Mouse (Mus musculus) forebrain, embryonic 12.5 days (tissue): ENCODE data around the gene Wrnip1. TPM values are rescaled to one million over a fixed set of nuclear protein-coding genes. Genes with fewer than 3 reads are reported as not detected.
A peak's percentile ranks its signal among the peaks of the same experiment; 100 is the strongest.
"Not testable (repeated sequence)": the region's sequence is repeated elsewhere in the genome, so short reads cannot be mapped to it uniquely, and the experiment has no call there.

Experiments
- ATAC-seq: fragments of 200-750 bp; cut with Nextera tagmentation; 2 replicates; pipeline ENCODE4 v1.8.0; 2017; ENCODE audit warnings: moderate TSS enrichment; ENCODE audit not compliant: low FRiP score
- H3K27ac ChIP-seq: fragments of 300-500 bp; sonication (generic); 2 replicates; pipeline ENCODE4 v1.5.1; 2016; ENCODE audit warnings: mild to moderate bottlenecking
- H3K27me3 ChIP-seq: fragments of 300-500 bp; sonication (generic); 2 replicates; pipeline ENCODE4 v1.6.1; 2016; ENCODE audit warnings: mild to moderate bottlenecking
- H3K36me3 ChIP-seq: fragments of 300-500 bp; sonication (generic); replicated peaks from 2 replicates; pipeline ENCODE4 v1.6.1; 2016; ENCODE audit warnings: mild to moderate bottlenecking
- H3K4me1 ChIP-seq: fragments of 300-500 bp; sonication (generic); 2 replicates; pipeline ENCODE4 v1.6.1; 2016
- H3K4me2 ChIP-seq: fragments of 300-500 bp; sonication (generic); 2 replicates; pipeline ENCODE4 v1.6.1; 2016; ENCODE audit warnings: mild to moderate bottlenecking, moderate library complexity
- H3K4me3 ChIP-seq: fragments of 300-500 bp; sonication (generic); replicated peaks from 2 replicates; pipeline ENCODE4 v1.5.1; 2016; ENCODE audit warnings: mild to moderate bottlenecking
- H3K9ac ChIP-seq: fragments of 300-500 bp; sonication (generic); 2 replicates; pipeline ENCODE4 v1.6.1; 2016; ENCODE audit warnings: mild to moderate bottlenecking
- H3K9me3 ChIP-seq: fragments of 300-500 bp; sonication (generic); 2 replicates; pipeline ENCODE4 v1.6.1; 2016
- WGBS: fragments of 180-500 bp; shearing (Covaris S2); methylation state at CpG from one replicate; pipeline ENCODE4 v1.1.7; 2016; 5-methylcytosine and 5-hydroxymethylcytosine counted together
- polyA plus RNA-seq: library from polyadenylated mRNA; unstranded; fragments of >200 nt; fragmentation: Nextera tagmentation; extraction: Ambion mirVana; gene quantifications from 2 replicates; pipeline ENCODE4 v1.2.1, GENCODE M21; 2016

The Wrnip1 gene
- polyA plus RNA-seq, 1 experiment from 2014 or later, result 30.4 TPM

DNA sequence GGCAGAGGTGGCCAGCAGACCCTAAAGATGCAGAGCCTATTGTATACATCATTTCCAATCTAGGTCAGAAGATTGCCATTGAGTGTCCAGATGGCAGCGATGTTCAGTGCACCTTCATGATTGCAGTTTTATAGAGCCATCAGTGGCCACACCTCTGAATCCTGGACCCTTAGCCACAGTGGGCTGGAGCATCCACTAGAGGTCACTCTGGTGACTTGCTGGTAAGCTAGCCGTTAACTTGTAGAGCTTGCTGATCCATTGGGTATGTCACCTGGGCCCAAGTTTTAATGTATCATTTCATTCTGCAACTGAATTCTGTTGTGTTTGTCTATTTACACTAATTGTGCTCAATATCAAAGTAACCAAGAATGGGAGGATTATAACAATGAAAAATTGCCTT is 63.8 kb downstream of the Wrnip1 start:
- WGBS, result 74% methylated on average over 2 of the region's 2 CpGs
- no peak overlapping the region for H3K27ac ChIP-seq
- H3K9me3 ChIP-seq, result no peaks in the 10 kb centered on the region
- no peak overlapping the region for H3K4me3 ChIP-seq
- no peaks in the 10 kb centered on the region for H3K36me3 ChIP-seq
- H3K27me3 ChIP-seq, result no peaks in the 10 kb centered on the region
- peaks cover 3% of the 10 kb centered on the region; the same call in 1 of the 2 replicates for H3K4me1 ChIP-seq
- ATAC-seq, result no peak
- no peak overlapping the region for H3K9ac ChIP-seq
- no peak overlapping the region for H3K4me2 ChIP-seq

DNA sequence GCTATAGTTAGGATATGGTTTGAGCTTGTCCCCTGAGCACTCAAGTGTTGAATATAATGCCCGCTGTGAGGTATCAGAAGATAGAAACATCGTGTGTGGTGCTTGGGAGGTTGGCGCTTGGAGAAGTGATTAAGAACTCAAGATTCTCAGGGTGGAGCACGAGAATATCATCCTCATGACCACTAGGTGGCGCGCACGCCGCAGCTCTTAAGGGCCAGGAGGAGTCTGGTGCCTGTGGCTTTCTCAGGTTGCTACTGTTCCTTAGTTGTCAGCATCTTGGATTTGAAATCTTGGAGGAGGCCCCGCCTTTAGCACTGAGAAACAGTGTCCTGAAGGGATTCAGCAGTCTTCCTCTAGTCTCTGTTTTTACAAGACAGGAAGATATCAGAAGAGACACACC is 64.6 kb downstream of the Wrnip1 start:
- Histone ChIP-seq H3K9me3 (no peaks in the 10 kb centered on the region), H3K9ac (no peak overlapping the region), H3K4me3 (no peak overlapping the region), H3K4me1 (peaks cover 3% of the 10 kb centered on the region; the same call in 1 of the 2 replicates), H3K36me3 (no peaks in the 10 kb centered on the region), H3K27ac (no peak overlapping the region), H3K4me2 (no peak overlapping the region), H3K27me3 (no peaks in the 10 kb centered on the region)
- peak; percentile 73; the same call in 1 of the 2 replicates for ATAC-seq
- WGBS, result 9% methylated on average over 9 of the region's 9 CpGs

DNA sequence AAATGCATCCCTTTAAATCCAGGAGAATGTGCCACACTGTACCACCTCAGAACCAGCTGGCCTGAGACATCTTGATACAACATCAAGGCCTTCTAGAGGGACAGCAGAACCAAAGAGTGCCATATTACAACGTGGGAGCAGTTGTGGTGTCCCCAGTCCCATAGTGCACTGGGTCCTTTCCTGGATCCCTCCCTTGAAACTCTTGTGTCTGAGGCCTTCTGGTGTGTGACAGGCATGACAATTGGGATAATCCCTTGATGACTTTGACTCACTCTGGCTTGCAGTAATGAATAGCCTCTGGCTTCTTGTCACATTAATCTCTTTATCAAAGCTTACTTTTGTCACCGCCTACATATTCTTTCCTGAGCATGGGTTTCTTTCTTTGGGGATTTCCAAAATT is 65.2 kb downstream of the Wrnip1 start:
- ATAC-seq, result no peak
- Histone ChIP-seq H3K27me3 (no peaks in the 10 kb centered on the region), H3K27ac (no peak overlapping the region), H3K4me1 (peaks cover 3% of the 10 kb centered on the region; the same call in 1 of the 2 replicates), H3K36me3 (no peaks in the 10 kb centered on the region), H3K4me3 (no peak overlapping the region), H3K9ac (no peak overlapping the region), H3K9me3 (no peaks in the 10 kb centered on the region), H3K4me2 (no peak overlapping the region)
- 30% methylated on average over 2 of the region's 2 CpGs for WGBS

DNA sequence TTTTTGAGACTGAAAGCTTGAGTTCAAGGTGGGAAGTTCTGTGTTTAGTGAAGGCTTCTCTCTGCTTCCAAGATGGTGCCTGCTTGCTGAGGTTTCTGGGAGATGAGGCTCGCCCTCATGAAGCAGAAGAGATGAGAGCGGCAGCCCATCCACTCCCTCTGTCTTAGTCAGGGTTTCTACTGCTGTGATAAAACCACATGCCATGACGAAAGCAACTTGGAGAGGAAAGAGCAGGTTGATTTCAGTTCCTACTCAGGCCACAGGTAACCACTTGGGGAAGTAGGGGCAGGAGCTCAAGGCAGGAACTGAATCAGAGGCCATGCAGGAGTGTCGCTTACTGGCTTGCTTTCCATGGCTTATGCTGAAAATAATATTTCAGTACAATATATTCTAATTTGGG is 66.4 kb downstream of the Wrnip1 start:
- not testable (repeated sequence) for H3K4me2 ChIP-seq, H3K9ac ChIP-seq, H3K4me3 ChIP-seq, H3K27me3 ChIP-seq, H3K36me3 ChIP-seq, H3K9me3 ChIP-seq, ATAC-seq, H3K27ac ChIP-seq, H3K4me1 ChIP-seq
- WGBS, result 94% methylated on average over 4 of the region's 4 CpGs

DNA sequence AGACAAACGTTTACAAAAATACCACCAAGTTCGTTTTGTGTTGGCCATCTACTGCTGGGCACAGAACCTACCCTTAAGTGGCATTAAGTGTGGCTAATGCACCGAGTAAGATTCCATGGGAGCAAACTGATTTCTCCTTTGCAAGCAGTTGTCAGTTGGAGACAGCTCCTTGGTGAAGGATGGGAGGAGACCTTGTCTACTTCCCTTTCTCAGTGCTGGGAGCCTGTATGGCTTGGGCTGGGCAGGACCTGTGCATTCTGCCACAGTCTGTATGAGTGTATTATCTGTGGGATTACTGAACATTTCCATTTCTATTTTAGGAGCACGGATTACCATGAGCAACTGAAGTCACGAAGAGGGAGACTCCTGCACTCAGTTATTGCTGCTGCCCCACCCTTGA is 67.0 kb downstream of the Wrnip1 start:
- Histone ChIP-seq H3K27me3 (no peaks in the 10 kb centered on the region), H3K4me3 (no peak overlapping the region), H3K27ac (no peak overlapping the region), H3K4me1 (peaks cover 3% of the 10 kb centered on the region; the same call in 1 of the 2 replicates), H3K36me3 (no peaks in the 10 kb centered on the region), H3K9ac (no peak overlapping the region), H3K9me3 (no peaks in the 10 kb centered on the region), H3K4me2 (no peak overlapping the region)
- no peak for ATAC-seq
- WGBS, result 83% methylated on average over 5 of the region's 5 CpGs

Other genes starting within 250 kb of the Wrnip1 start
- 0.13 and 0.22 TPM in 2 replicates for gene Mylk4, start 18.1 kb upstream of the Wrnip1 start, polyA plus RNA-seq
- not detected in 2 replicates for gene D930007J09Rik, start 811 bp downstream of the Wrnip1 start, polyA plus RNA-seq
- gene Serpinb1a, start 49.1 kb downstream of the Wrnip1 start, polyA plus RNA-seq, result 0.33 and 0.51 TPM in 2 replicates
- gene Serpinb1c, start 96.2 kb downstream of the Wrnip1 start, polyA plus RNA-seq, result not detected in 2 replicates
- gene Serpinb6b, start 163.2 kb downstream of the Wrnip1 start, polyA plus RNA-seq, result 0.49 and 0.52 TPM in 2 replicates
- 0.26 and 0.63 TPM in 2 replicates for gene Serpinb9, start 201.2 kb downstream of the Wrnip1 start, polyA plus RNA-seq
- 0.05 TPM in 1 of 2 replicates, not detected in the other for gene Serpinb9b, start 225.4 kb downstream of the Wrnip1 start, polyA plus RNA-seq